Mouse (Mus musculus) heart, adult 2 months (tissue): ENCODE data around the gene Fbxw19. TPM values are rescaled to one million over a fixed set of nuclear protein-coding genes. Genes with fewer than 3 reads are reported as not detected.
"Not testable (repeated sequence)": the region's sequence is repeated elsewhere in the genome, so short reads cannot be mapped to it uniquely, and the experiment has no call there.

Source experiments
- DNase-seq, 2 experiments: peaks; one replicate each; pipeline ENCODE4 v3.0.0; 2021
- H3K27ac ChIP-seq: fragments of 200-600 bp; 2 replicates; pipeline ENCODE4 v1.8.1; 2022
- H3K27me3 ChIP-seq: fragments of 200-500 bp; 2 replicates; pipeline ENCODE4 v1.6.1; 2012; ENCODE audit warnings: mild to moderate bottlenecking, low read length, inconsistent platforms, mixed read lengths; ENCODE audit not compliant: control insufficient read depth, insufficient read depth
- H3K36me3 ChIP-seq: fragments of 200-500 bp; 2 replicates; pipeline ENCODE4 v1.6.1; 2012; ENCODE audit warnings: low read length, inconsistent platforms; ENCODE audit not compliant: control insufficient read depth, insufficient read depth
- H3K4me1 ChIP-seq: fragments of 200-500 bp; 2 replicates; pipeline ENCODE4 v1.6.1; 2011; ENCODE audit warnings: low read length; ENCODE audit not compliant: control insufficient read depth, insufficient read depth
- H3K4me3 ChIP-seq: fragments of 200-600 bp; 2 replicates; pipeline ENCODE4 v1.8.1; 2022
- H3K79me2 ChIP-seq: fragments of 200-500 bp; replicated peaks from 2 replicates; pipeline ENCODE4 v1.6.1; 2012; ENCODE audit warnings: mild to moderate bottlenecking, inconsistent platforms, low read length, moderate library complexity, mixed read lengths; ENCODE audit not compliant: control insufficient read depth, insufficient read depth
- H3K9ac ChIP-seq: fragments of 200-500 bp; 2 replicates; pipeline ENCODE4 v1.6.1; 2012; ENCODE audit warnings: low read depth, mild to moderate bottlenecking, control low read depth, inconsistent platforms, low read length, mixed read lengths
- CTCF ChIP-seq: fragments of 200-600 bp; IDR thresholded peaks from 2 replicates; pipeline ENCODE4 v1.8.1; 2022; ENCODE audit warnings: antibody characterized with exemption, mild to moderate bottlenecking, moderate library complexity
- EP300 ChIP-seq: fragments of 200-500 bp; IDR thresholded peaks from 2 replicates; pipeline ENCODE4 v1.6.1; 2011; ENCODE audit warnings: low read depth, low read length, control low read depth; ENCODE audit not compliant: insufficient read depth
- POLR2A ChIP-seq: fragments of 200-500 bp; IDR thresholded peaks from 2 replicates; pipeline ENCODE4 v1.6.1; 2011; ENCODE audit warnings: mild to moderate bottlenecking, low read depth, low read length, control low read depth; ENCODE audit not compliant: insufficient read depth
- WGBS: fragments of 180-500 bp; shearing (Covaris S2); methylation state at CpG from one replicate; pipeline ENCODE4 v1.1.7; 2018; 5-methylcytosine and 5-hydroxymethylcytosine counted together
- intact Hi-C: fragments of 180-260 bp; cut with DNase I; formaldehyde crosslinking; loops from one replicate; pipeline ENCODE4 v1.15.1; 2025
- long read RNA-seq: library from polyadenylated mRNA; stranded (forward); transcript quantifications from one replicate; pipeline ENCODE4 v2.0.0, GENCODE M21; 2021
- polyA plus RNA-seq: library from polyadenylated mRNA; depleted of rRNA; stranded (reverse); fragments of >200 nt; gene quantifications from 2 replicates; pipeline ENCODE4 v1.2.3, GENCODE M21; 2012; rRNA removed
- total RNA-seq, 2 experiments: library from RNA; stranded (reverse); gene quantifications; 2 replicates each; pipeline ENCODE4 v1.2.3; 2021

Fbxw19 gene
- total RNA-seq (not detected), polyA plus RNA-seq (not detected in 2 replicates)
- long read RNA-seq, result 0 reads

DNA sequence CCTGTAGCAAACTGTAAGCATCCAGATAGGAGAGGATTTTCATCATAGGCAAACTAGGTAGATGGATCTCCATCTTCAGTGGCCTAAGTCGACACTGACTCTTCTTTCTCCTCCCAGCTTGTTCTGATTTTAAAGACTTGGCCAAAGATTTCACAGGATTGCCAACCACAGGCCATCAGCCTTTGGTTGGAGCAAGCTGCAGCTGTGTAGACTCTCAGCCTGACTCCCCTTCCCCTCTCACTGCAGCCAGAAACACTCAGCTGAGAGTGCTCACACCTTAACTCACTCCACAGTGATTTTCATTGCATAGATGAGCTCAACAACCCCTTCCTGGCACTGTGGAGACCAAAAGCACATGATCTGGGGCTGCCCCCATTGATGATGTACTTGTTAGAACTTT lies at the start of gene Fbxw19:
Gene Fbxw19, minus strand, starts transcription at position 101 of the 400 bp plus-strand sequence.
- WGBS, result 65% methylated on average over 1 of the region's 1 CpGs
- H3K9ac ChIP-seq, H3K79me2 ChIP-seq, H3K4me3 ChIP-seq, DNase-seq, intact Hi-C loops, H3K27ac ChIP-seq, H3K4me1 ChIP-seq, H3K36me3 ChIP-seq, H3K27me3 ChIP-seq: not testable (repeated sequence)

DNA sequence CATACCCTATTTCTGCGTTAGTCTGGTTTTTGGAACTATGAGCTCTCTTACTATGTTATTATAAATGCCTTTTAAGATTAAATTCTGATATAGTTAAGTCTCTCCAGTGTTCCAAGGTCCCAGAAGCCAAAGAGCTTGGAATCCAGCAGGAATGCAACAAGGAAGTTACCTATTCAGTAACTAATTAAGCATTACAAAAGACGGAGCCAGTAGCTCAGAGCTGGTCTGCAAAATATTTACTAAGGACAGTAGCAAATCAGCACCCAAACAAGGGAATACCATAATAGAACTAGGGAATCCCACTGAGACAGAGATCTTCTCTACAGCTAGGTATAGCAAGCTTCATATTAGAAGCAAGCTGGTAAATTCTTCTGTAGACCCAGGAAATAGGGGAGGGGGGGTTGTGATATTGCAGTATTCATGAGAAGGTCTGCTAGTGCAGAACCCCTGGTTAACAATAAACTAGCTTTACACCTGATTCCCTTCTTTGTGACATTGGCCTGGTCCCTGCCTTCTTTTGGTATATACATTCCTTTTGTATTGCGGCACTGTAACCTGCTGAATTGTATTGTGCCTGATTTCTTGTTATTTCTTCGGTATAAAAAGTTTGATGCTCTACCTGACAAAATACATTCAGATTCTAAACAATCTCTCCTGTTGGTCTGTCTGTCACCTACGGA lies 27.9 kb upstream of the Fbxw19 start:
- Histone ChIP-seq H3K27ac (no peak overlapping the region), H3K79me2 (no peaks in the 10 kb centered on the region), H3K4me1 (no peaks in the 10 kb centered on the region), H3K4me3 (no peak overlapping the region), H3K9ac (no peak overlapping the region), H3K36me3 (no peaks in the 10 kb centered on the region), H3K27me3 (no peaks in the 10 kb centered on the region)
- WGBS, result 78% methylated on average over 5 of the region's 5 CpGs
- no peak for TF ChIP-seq POLR2A
- no peak for TF ChIP-seq EP300
- TF ChIP-seq CTCF, result no peak
- intact Hi-C loops, result loop anchor here (5.0 kb wide), 1 partner anchor 86 kb away; no protein-coding TSS in a partner anchor
- DNase-seq, result no peak

DNA sequence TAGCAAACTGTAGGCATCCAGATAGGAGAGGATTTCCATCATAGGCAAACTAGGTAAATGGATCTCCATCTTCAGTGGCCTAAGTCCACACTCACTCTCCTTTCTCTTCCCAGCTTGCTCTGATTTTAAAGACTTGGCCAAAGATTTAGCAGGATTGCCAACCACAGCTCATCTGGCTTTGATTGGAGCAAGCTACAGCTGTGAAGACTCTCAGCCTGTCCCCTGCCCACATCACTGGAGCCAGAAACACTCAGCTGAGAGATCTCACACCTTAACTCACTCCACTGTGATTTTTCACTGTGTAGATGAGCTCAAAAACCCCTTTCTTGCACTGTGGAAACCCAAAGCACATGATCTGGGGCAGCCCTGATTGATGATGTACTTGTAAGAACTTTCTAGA lies 46.6 kb downstream of the Fbxw19 start, which contains the start of gene Fbxw16:
Gene Fbxw16, minus strand, starts transcription at position 101 of the 400 bp plus-strand sequence.
- DNase-seq, result no peak
- intact Hi-C loops, result no loop called here
- H3K79me2 ChIP-seq, result no peaks in the 10 kb centered on the region
- no peaks in the 10 kb centered on the region for H3K27me3 ChIP-seq
- TF ChIP-seq POLR2A, result no peak
- no peak for TF ChIP-seq EP300
- TF ChIP-seq CTCF, result no peak
- no peak within 1 kb of the TSS for H3K9ac ChIP-seq
- no peak within 1 kb of the TSS for H3K4me3 ChIP-seq
- no peak within 1 kb of the TSS for H3K27ac ChIP-seq
- H3K4me1 ChIP-seq, result no peaks in the 10 kb centered on the region
- no peaks in the 10 kb centered on the region for H3K36me3 ChIP-seq

DNA sequence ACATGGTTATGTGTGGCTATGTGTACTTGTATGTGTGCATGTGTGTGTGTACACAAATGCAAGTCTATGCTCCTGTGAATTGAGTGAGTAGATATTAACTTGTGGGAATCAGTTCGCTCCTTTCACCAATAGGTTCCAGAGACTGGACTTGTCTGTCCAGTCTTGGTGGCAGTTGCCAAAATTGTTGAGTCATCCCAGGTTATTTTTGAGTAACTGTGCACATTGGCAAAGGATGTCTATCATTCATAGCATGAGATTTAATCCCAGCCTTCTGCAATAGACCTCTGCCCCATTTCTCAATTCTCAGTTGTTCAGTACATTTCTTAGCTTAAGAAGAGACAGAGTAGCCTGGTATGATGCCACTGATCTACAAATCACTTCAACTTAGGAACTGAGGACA lies 62.7 kb downstream of the Fbxw19 start:
- TF ChIP-seq POLR2A (no peak), CTCF (no peak), EP300 (no peak)
- no peak for DNase-seq
- H3K27ac ChIP-seq, result no peak overlapping the region
- H3K27me3 ChIP-seq, result no peaks in the 10 kb centered on the region
- H3K4me3 ChIP-seq, result no peak overlapping the region
- H3K79me2 ChIP-seq, result no peaks in the 10 kb centered on the region
- WGBS, result 67% methylated on average over 1 of the region's 1 CpGs
- H3K36me3 ChIP-seq, result no peaks in the 10 kb centered on the region
- H3K4me1 ChIP-seq, result no peaks in the 10 kb centered on the region
- intact Hi-C loops, result no loop called here
- H3K9ac ChIP-seq, result no peak overlapping the region

Other genes starting within 250 kb of the Fbxw19 start
- not detected for gene Fbxw14, start 208.2 kb downstream of the Fbxw19 start, total RNA-seq
- not detected in 2 replicates for gene Fbxw14, start 208.2 kb downstream of the Fbxw19 start, polyA plus RNA-seq
- gene Fbxw28, start 156.2 kb downstream of the Fbxw19 start, total RNA-seq, result not detected
- gene Fbxw28, start 156.2 kb downstream of the Fbxw19 start, polyA plus RNA-seq, result not detected in 2 replicates
- not detected for gene Fbxw22, start 91.6 kb downstream of the Fbxw19 start, total RNA-seq
- not detected in 2 replicates for gene Fbxw22, start 91.6 kb downstream of the Fbxw19 start, polyA plus RNA-seq
- gene Fbxw16, start 46.7 kb downstream of the Fbxw19 start, total RNA-seq, result not detected
- gene Fbxw16, start 46.7 kb downstream of the Fbxw19 start, polyA plus RNA-seq, result not detected in 2 replicates
- gene Fbxw15, start 72.4 kb upstream of the Fbxw19 start, total RNA-seq, result not detected
- gene Fbxw15, start 72.4 kb upstream of the Fbxw19 start, polyA plus RNA-seq, result not detected in 2 replicates
- gene Fbxw24, start 130.2 kb upstream of the Fbxw19 start, total RNA-seq, result not detected
- gene Fbxw24, start 130.2 kb upstream of the Fbxw19 start, polyA plus RNA-seq, result not detected in 2 replicates
- not detected for gene Fbxw25, start 168.8 kb upstream of the Fbxw19 start, total RNA-seq
- not detected in 2 replicates for gene Fbxw25, start 168.8 kb upstream of the Fbxw19 start, polyA plus RNA-seq
- gene Fbxw18, start 206.8 kb upstream of the Fbxw19 start, total RNA-seq, result not detected
- gene Fbxw18, start 206.8 kb upstream of the Fbxw19 start, polyA plus RNA-seq, result not detected in 2 replicates